Mouse (Mus musculus): ENCODE data around the gene Phf13.

GRCm38 (mm10) chr4:151989110-151989488 is 7.0 kb downstream of the Phf13 start:
- TF ChIP-seq CTCF (IDR thresholded peaks at IDR 0.05) (no peak), EP300 (IDR thresholded peaks at IDR 0.05) (no peak)
